Mouse (Mus musculus) midbrain, embryonic 15.5 days (tissue): Measurements from ENCODE around the gene Ifi207. TPM values are rescaled to one million over a fixed set of nuclear protein-coding genes. Genes with fewer than 3 reads are reported as not detected.

Experiments used
- polyA plus RNA-seq: library from polyadenylated mRNA; unstranded; fragments of >200 nt; fragmentation: Nextera tagmentation; extraction: Ambion mirVana; gene quantifications from 2 replicates; pipeline ENCODE4 v1.2.1, GENCODE M21; 2015

Ifi207 gene
- polyA plus RNA-seq, 1 experiment from 2014 or later: 0.41 TPM

Other genes with a start within 250 kb of the Ifi207 start
- gene Ifi214, start 205.8 kb downstream of the Ifi207 start, polyA plus RNA-seq: 0.04 TPM in 1 of 2 replicates, not detected in the other
- 0.15 and 0.37 TPM in 2 replicates for gene Ifi213, start 142.5 kb downstream of the Ifi207 start, polyA plus RNA-seq
- gene Ifi209, start 110.8 kb downstream of the Ifi207 start, polyA plus RNA-seq: 0.15 and 0.31 TPM in 2 replicates
- gene Ifi208, start 68.1 kb downstream of the Ifi207 start, polyA plus RNA-seq: not detected in 2 replicates
- 0.90 and 1.1 TPM in 2 replicates for gene Ifi204, start 25.2 kb upstream of the Ifi207 start, polyA plus RNA-seq
- gene Ifi211, start 171.3 kb upstream of the Ifi207 start, polyA plus RNA-seq: 0.39 and 0.70 TPM in 2 replicates
- 0.76 and 0.79 TPM in 2 replicates for gene Mndal, start 200.7 kb upstream of the Ifi207 start, polyA plus RNA-seq
- gene Ifi203, start 200.9 kb upstream of the Ifi207 start, polyA plus RNA-seq: 0.46 and 0.68 TPM in 2 replicates
- not detected in 2 replicates for gene Ifi202b, start 241.0 kb upstream of the Ifi207 start, polyA plus RNA-seq